Mouse (Mus musculus) spleen, adult 2 months (tissue): ENCODE measurements around the gene Dqx1.

ENCODE experiments used
- CTCF ChIP-seq: fragments of 200-500 bp; IDR thresholded peaks from 2 replicates; pipeline ENCODE4 v1.5.1; 2011; ENCODE audit warnings: mild to moderate bottlenecking, inconsistent platforms; ENCODE audit not compliant: insufficient read depth, insufficient read length, insufficient replicate concordance; ENCODE audit errors: extremely low read depth
- POLR2A ChIP-seq: fragments of 200-500 bp; IDR thresholded peaks from 2 replicates; pipeline ENCODE4 v1.6.1; 2011; ENCODE audit warnings: low read depth, low read length, inconsistent platforms

DNA sequence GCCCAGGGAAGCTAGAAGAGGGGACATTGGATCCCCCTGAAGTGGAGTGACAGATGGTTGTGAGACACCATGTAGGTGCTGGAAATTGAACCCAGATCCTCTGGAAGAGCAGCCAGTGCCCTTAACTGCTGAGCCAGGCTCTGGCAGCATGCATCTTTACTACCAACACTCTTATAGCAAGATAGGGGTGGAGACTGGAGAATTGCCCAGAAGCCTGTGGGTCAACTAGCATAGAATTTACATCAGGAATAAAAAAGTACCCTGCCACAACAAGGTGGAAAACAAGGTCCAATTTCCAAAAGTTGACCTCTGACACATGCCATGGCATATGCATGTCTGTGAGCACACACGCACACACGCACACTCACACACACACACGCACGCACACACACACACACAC, 32.4 kb upstream of the Dqx1 start:
- TF ChIP-seq POLR2A (no peak), CTCF (no peak)
